Mouse (Mus musculus): ENCODE results near the gene Padi4. TPM values are rescaled to one million over a fixed set of nuclear protein-coding genes. Genes with fewer than 3 reads are reported as not detected.
A peak's percentile ranks its signal among the peaks of the same experiment; 100 is the strongest.

Padi4 gene
- polyA plus RNA-seq, 1 experiment, result 0.61 TPM

DNA sequence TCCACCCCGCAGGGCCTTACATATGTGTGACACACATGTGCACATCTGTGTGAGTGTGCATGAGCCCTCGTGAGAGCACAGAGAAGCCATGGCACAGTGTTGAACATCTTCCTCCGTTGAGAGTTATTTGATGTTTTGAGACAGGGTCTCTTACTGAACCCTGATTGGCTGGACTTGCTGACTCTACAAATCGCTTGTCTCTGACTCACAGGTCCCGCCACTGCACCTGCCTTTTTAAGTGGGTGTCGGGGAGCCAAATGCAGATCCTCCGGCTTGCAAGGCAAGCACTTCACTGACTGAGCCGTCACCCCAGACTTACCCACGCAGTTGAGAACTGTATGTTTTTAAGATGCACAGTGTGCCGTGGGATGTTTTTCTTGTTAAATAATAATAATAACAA, 1.8 kb upstream of the Padi4 start:
- no peaks in the 10 kb centered on the region for H3K27me3 ChIP-seq (ENCODE audit: control insufficient read depth, insufficient read depth, low read length)
- no peak overlapping the region for H3K4me3 ChIP-seq (ENCODE audit: control insufficient read depth, low read depth, low read length)
- H3K4me1 ChIP-seq (ENCODE audit: control insufficient read depth, insufficient read depth, low read length), result no peaks in the 10 kb centered on the region
- H3K27ac ChIP-seq (ENCODE audit: control insufficient read depth, insufficient read depth, low read depth, low read length), result no peak overlapping the region
- no peaks in the 10 kb centered on the region for H3K36me3 ChIP-seq (ENCODE audit: control insufficient read depth, insufficient read depth, low read length)
- no peak for TF ChIP-seq CTCF (IDR thresholded peaks at IDR 0.05; ENCODE audit: control insufficient read depth, insufficient read depth, insufficient replicate concordance, low read depth, low read length)
- TF ChIP-seq POLR2A (IDR thresholded peaks at IDR 0.05; ENCODE audit: control insufficient read depth, low read depth, low read length), result no peak

- Histone ChIP-seq H3K4me3 (ENCODE audit: control insufficient read depth, low read depth, low read length) (no peak overlapping the region), H3K27me3 (ENCODE audit: control insufficient read depth, insufficient read depth, low read length) (no peaks in the 10 kb centered on the region), H3K27ac (ENCODE audit: control insufficient read depth, insufficient read depth, low read depth, low read length) (no peak overlapping the region), H3K4me1 (ENCODE audit: control insufficient read depth, insufficient read depth, low read length) (no peaks in the 10 kb centered on the region), H3K36me3 (ENCODE audit: control insufficient read depth, insufficient read depth, low read length) (no peaks in the 10 kb centered on the region)
- TF ChIP-seq POLR2A (IDR thresholded peaks at IDR 0.05; ENCODE audit: control insufficient read depth, low read depth, low read length) (no peak), CTCF (IDR thresholded peaks at IDR 0.05; ENCODE audit: control insufficient read depth, insufficient read depth, insufficient replicate concordance, low read depth, low read length) (no peak)
Observed at GRCm38 (mm10) chr4:140774893-140775292, 857 bp upstream of the Padi4 start.

GRCm38 (mm10) chr4:140771091-140771490, 2.9 kb downstream of the Padi4 start:
- H3K27me3 ChIP-seq (ENCODE audit: control insufficient read depth, insufficient read depth, low read length), result no peaks in the 10 kb centered on the region
- H3K4me3 ChIP-seq (ENCODE audit: control insufficient read depth, low read depth, low read length), result no peak overlapping the region
- H3K36me3 ChIP-seq (ENCODE audit: control insufficient read depth, insufficient read depth, low read length), result no peaks in the 10 kb centered on the region
- H3K4me1 ChIP-seq (ENCODE audit: control insufficient read depth, insufficient read depth, low read length), result no peaks in the 10 kb centered on the region; the same call in 1 of the 2 replicates
- H3K27ac ChIP-seq (ENCODE audit: control insufficient read depth, insufficient read depth, low read depth, low read length), result no peak overlapping the region
- no peak for TF ChIP-seq CTCF (IDR thresholded peaks at IDR 0.05; ENCODE audit: control insufficient read depth, insufficient read depth, insufficient replicate concordance, low read depth, low read length)
- no peak for TF ChIP-seq POLR2A (IDR thresholded peaks at IDR 0.05; ENCODE audit: control insufficient read depth, low read depth, low read length)

- Histone ChIP-seq H3K27ac (ENCODE audit: control insufficient read depth, insufficient read depth, low read depth, low read length) (no peak overlapping the region), H3K27me3 (ENCODE audit: control insufficient read depth, insufficient read depth, low read length) (no peaks in the 10 kb centered on the region), H3K4me1 (ENCODE audit: control insufficient read depth, insufficient read depth, low read length) (no peaks in the 10 kb centered on the region; the same call in 1 of the 2 replicates), H3K4me3 (ENCODE audit: control insufficient read depth, low read depth, low read length) (no peak overlapping the region), H3K36me3 (ENCODE audit: control insufficient read depth, insufficient read depth, low read length) (no peaks in the 10 kb centered on the region)
- TF ChIP-seq POLR2A (IDR thresholded peaks at IDR 0.05; ENCODE audit: control insufficient read depth, low read depth, low read length) (no peak), CTCF (IDR thresholded peaks at IDR 0.05; ENCODE audit: control insufficient read depth, insufficient read depth, insufficient replicate concordance, low read depth, low read length) (no peak)
Observed at GRCm38 (mm10) chr4:140770433-140770832, 3.6 kb downstream of the Padi4 start.

DNA sequence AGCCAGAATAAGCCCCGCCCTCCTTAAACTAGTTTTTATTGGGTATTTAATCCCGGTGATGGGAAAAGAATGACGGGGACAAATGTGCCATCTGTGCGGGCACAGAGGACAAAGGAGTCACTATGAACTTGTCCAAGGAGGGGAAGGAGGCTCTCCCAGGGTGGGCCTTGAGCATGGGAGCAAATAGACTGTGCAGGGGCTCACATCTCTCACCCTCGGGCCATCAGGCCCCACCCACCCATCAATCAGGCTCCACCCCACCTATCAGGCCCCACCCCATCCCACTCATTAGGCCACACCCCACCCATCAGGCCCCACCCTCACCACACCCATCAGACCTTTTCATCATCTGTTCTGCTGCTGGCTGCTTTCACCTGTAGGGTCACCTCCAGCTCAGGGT, 5.1 kb downstream of the Padi4 start:
- no peak overlapping the region for H3K27ac ChIP-seq (ENCODE audit: control insufficient read depth, insufficient read depth, low read depth, low read length)
- H3K4me1 ChIP-seq (ENCODE audit: control insufficient read depth, insufficient read depth, low read length), result no peaks in the 10 kb centered on the region; the same call in 1 of the 2 replicates
- TF ChIP-seq CTCF (IDR thresholded peaks at IDR 0.05; ENCODE audit: control insufficient read depth, insufficient read depth, insufficient replicate concordance, low read depth, low read length), result no peak
- no peak for TF ChIP-seq POLR2A (IDR thresholded peaks at IDR 0.05; ENCODE audit: control insufficient read depth, low read depth, low read length)
- no peak overlapping the region for H3K4me3 ChIP-seq (ENCODE audit: control insufficient read depth, low read depth, low read length)
- H3K27me3 ChIP-seq (ENCODE audit: control insufficient read depth, insufficient read depth, low read length), result no peaks in the 10 kb centered on the region
- no peaks in the 10 kb centered on the region for H3K36me3 ChIP-seq (ENCODE audit: control insufficient read depth, insufficient read depth, low read length)

GRCm38 (mm10) chr4:140765936-140766335, 8.1 kb downstream of the Padi4 start:
- TF ChIP-seq POLR2A (IDR thresholded peaks at IDR 0.05; ENCODE audit: control insufficient read depth, low read depth, low read length), result no peak
- TF ChIP-seq CTCF (IDR thresholded peaks at IDR 0.05; ENCODE audit: control insufficient read depth, insufficient read depth, insufficient replicate concordance, low read depth, low read length), result no peak
- Histone ChIP-seq H3K27me3 (ENCODE audit: control insufficient read depth, insufficient read depth, low read length) (no peaks in the 10 kb centered on the region), H3K4me3 (ENCODE audit: control insufficient read depth, low read depth, low read length) (no peak overlapping the region), H3K36me3 (ENCODE audit: control insufficient read depth, insufficient read depth, low read length) (no peaks in the 10 kb centered on the region), H3K27ac (ENCODE audit: control insufficient read depth, insufficient read depth, low read depth, low read length) (no peak overlapping the region), H3K4me1 (ENCODE audit: control insufficient read depth, insufficient read depth, low read length) (no peaks in the 10 kb centered on the region; the same call in 1 of the 2 replicates)

- H3K27ac ChIP-seq (ENCODE audit: control insufficient read depth, insufficient read depth, low read depth, low read length), result no peak overlapping the region
- H3K4me3 ChIP-seq (ENCODE audit: control insufficient read depth, low read depth, low read length), result no peak overlapping the region
- H3K36me3 ChIP-seq (ENCODE audit: control insufficient read depth, insufficient read depth, low read length), result no peaks in the 10 kb centered on the region
- H3K4me1 ChIP-seq (ENCODE audit: control insufficient read depth, insufficient read depth, low read length), result no peaks in the 10 kb centered on the region
- TF ChIP-seq POLR2A (IDR thresholded peaks at IDR 0.05; ENCODE audit: control insufficient read depth, low read depth, low read length) (no peak), CTCF (IDR thresholded peaks at IDR 0.05; ENCODE audit: control insufficient read depth, insufficient read depth, insufficient replicate concordance, low read depth, low read length) (peak; percentile 83)
- H3K27me3 ChIP-seq (ENCODE audit: control insufficient read depth, insufficient read depth, low read length), result no peaks in the 10 kb centered on the region
Observed at GRCm38 (mm10) chr4:140763158-140763557, 10.9 kb downstream of the Padi4 start.

DNA sequence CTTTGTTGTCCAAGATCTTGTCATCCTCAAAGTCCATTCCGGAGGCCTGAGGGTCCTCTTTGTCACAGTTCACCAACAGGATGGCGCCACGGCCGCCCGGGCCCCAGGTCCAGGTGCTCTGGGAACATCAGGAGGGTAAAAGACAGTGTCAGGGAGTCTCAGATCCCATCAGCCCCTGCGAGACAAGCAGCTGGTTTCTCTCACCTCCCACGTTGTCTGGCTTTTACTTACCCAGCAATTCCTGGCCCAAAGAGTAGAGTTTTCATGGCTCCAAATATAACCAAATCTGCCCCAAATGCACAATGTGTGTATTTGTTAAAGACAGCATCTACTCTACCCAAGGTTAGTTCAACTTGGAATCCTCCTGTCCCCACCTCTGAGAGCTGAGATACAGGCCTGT, 12.4 kb downstream of the Padi4 start:
- Histone ChIP-seq H3K27me3 (ENCODE audit: control insufficient read depth, insufficient read depth, low read length) (no peaks in the 10 kb centered on the region), H3K4me1 (ENCODE audit: control insufficient read depth, insufficient read depth, low read length) (peaks cover 7% of the 10 kb centered on the region), H3K27ac (ENCODE audit: control insufficient read depth, insufficient read depth, low read depth, low read length) (no peak overlapping the region), H3K4me3 (ENCODE audit: control insufficient read depth, low read depth, low read length) (no peak overlapping the region), H3K36me3 (ENCODE audit: control insufficient read depth, insufficient read depth, low read length) (no peaks in the 10 kb centered on the region)
- TF ChIP-seq POLR2A (IDR thresholded peaks at IDR 0.05; ENCODE audit: control insufficient read depth, low read depth, low read length), result no peak
- no peak for TF ChIP-seq CTCF (IDR thresholded peaks at IDR 0.05; ENCODE audit: control insufficient read depth, insufficient read depth, insufficient replicate concordance, low read depth, low read length)

Data from testis, adult 2 months (tissue).